8 mouse cellular contexts compared by ENCODE assay signal in genomic region chr1:165104707-165105259, GRCm38 (mm10). TPM values are rescaled to one million over a fixed set of nuclear protein-coding genes. Genes with fewer than 3 reads are reported as not detected.
DNase-seq lines count a peak whose midpoint lies in the region; ATAC-seq and TF ChIP-seq lines count a peak whose summit lies in the region.
"Had no signal": no experiment of that assay in that cellular context is flagged by ENCODE, and none has a peak within 500 bp of the region (broad histone marks: within the 10 kb centered on the region; RNA-seq: fewer than 3 reads in every experiment).

No protein-coding gene starts in this region.

- peak overlapping the region; percentile 16 for H3K27ac ChIP-seq in hindbrain, embryonic 14.5 days
- 0 out of 2 replicates have a peak overlapping the region, but pooled peaks have one; percentile 15 for H3K27ac ChIP-seq in midbrain, embryonic 12.5 days (replicated peaks)

- ATAC-seq in hindbrain, embryonic 14.5 days (ENCODE audit: low FRiP score): peak; percentile 68; the same call in 1 of the 2 replicates
- ATAC-seq in midbrain, embryonic 12.5 days (ENCODE audit: low FRiP score, low read depth): peak; percentile 62
- ATAC-seq in activated CD4-positive, CD25-positive, alpha-beta regulatory T cell, adult 4 months: no peak

- no peak for TF ChIP-seq CTCF in brain, embryonic 14.5 days (IDR thresholded peaks at IDR 0.05; ENCODE audit: borderline replicate concordance, extremely low read depth, insufficient read depth, insufficient read length)

- no peaks in the 10 kb centered on the region for H3K36me3 ChIP-seq in hindbrain, embryonic 14.5 days (replicated peaks; ENCODE audit: control insufficient read depth, insufficient read depth)
- H3K36me3 ChIP-seq in midbrain, embryonic 12.5 days: no peaks in the 10 kb centered on the region

- no peak overlapping the region for H3K4me3 ChIP-seq in hindbrain, embryonic 14.5 days (replicated peaks; ENCODE audit: low read length)
- no peak overlapping the region for H3K4me3 ChIP-seq in midbrain, embryonic 12.5 days

- no peaks in the 10 kb centered on the region for H3K9me3 ChIP-seq in hindbrain, embryonic 14.5 days (ENCODE audit: control insufficient read depth, low read length)
- H3K9me3 ChIP-seq in midbrain, embryonic 12.5 days: no peaks in the 10 kb centered on the region

- H3K4me2 ChIP-seq in hindbrain, embryonic 14.5 days (replicated peaks): no peak overlapping the region
- no peak overlapping the region for H3K4me2 ChIP-seq in midbrain, embryonic 12.5 days (replicated peaks)

- H3K4me1 ChIP-seq in hindbrain, embryonic 14.5 days (replicated peaks; ENCODE audit: control insufficient read depth, insufficient read depth, low read length): peaks cover 10% of the 10 kb centered on the region
- peaks cover 5% of the 10 kb centered on the region; the same call in 1 of the 2 replicates for H3K4me1 ChIP-seq in midbrain, embryonic 12.5 days

- DNase-seq in MN1 (ENCODE audit: low spot score) (peak; percentile 56), adipocyte (ENCODE audit: low spot score) (no peak)
- DNase-seq in brain, embryonic 14.5 days (ENCODE audit: low read depth): peak; percentile 62
- DNase-seq in hindbrain, embryonic 14.5 days (ENCODE audit: low spot score): no peak
- no peak for DNase-seq in cerebellum, postnatal 36 days

- no peak for TF ChIP-seq POLR2A in brain, embryonic 14.5 days (IDR thresholded peaks at IDR 0.05; ENCODE audit: borderline replicate concordance, extremely low read depth, insufficient read depth, insufficient read length, poor library complexity, severe bottlenecking)

- WGBS in hindbrain, embryonic 14.5 days: 57% methylated on average over 7 of the region's 7 CpGs
- WGBS in midbrain, embryonic 12.5 days: 74% methylated on average over 7 of the region's 7 CpGs

- H3K27me3 ChIP-seq in hindbrain, embryonic 14.5 days (ENCODE audit: control insufficient read depth, insufficient read depth, low read length): no peaks in the 10 kb centered on the region
- H3K27me3 ChIP-seq in midbrain, embryonic 12.5 days: no peaks in the 10 kb centered on the region

- 0 out of 2 replicates have a peak overlapping the region, but pooled peaks have one; percentile 8 for H3K9ac ChIP-seq in hindbrain, embryonic 14.5 days
- no peak overlapping the region for H3K9ac ChIP-seq in midbrain, embryonic 12.5 days (replicated peaks)

RNA-seq across cellular contexts. Expression of gene Tbx19, which starts 55.8 kb away (rescaled TPM):
- 0.10 and 0.18 TPM in 2 replicates for polyA plus RNA-seq in brain, embryonic 14.5 days (2012; rRNA removed)
- not detected in 2 replicates for polyA plus RNA-seq in hindbrain, embryonic 14.5 days (2014; fragmentation: Nextera tagmentation; extraction: Ambion mirVana)
- not detected in 2 replicates for polyA plus RNA-seq in midbrain, embryonic 12.5 days (2016; fragmentation: Nextera tagmentation; extraction: Ambion mirVana)
- not detected for polyA plus RNA-seq in activated CD4-positive, CD25-positive, alpha-beta regulatory T cell, adult 4 months (2017; shearing (Covaris generic))
- polyA plus RNA-seq: liver, adult 2 months had no signal

Comparison
In these comparisons a context has a peak if more than half of its experiments do, and no peak if none do; other contexts are left out.
1. DNase-seq: peak in MN1 (single experiment) and brain, embryonic 14.5 days (single experiment); none in hindbrain, embryonic 14.5 days (single experiment), cerebellum, postnatal 36 days (0 of 2) and adipocyte (single experiment).